Mouse (Mus musculus) ovary, postnatal 10 days (tissue): ENCODE results near the gene Tbkbp1.

Experiments
- DNase-seq: peaks from one replicate; pipeline ENCODE4 v3.0.0; 2022; ENCODE audit warnings: low spot score

Gene Tbkbp1

GRCm38 (mm10) chr11:97127470-97128223 is 23.6 kb downstream of the Tbkbp1 start:
- no peak for DNase-seq

GRCm38 (mm10) chr11:97126645-97127468 is 24.4 kb downstream of the Tbkbp1 start:
- DNase-seq, result no peak

GRCm38 (mm10) chr11:97124266-97125036 is 26.8 kb downstream of the Tbkbp1 start:
- no peak for DNase-seq

- DNase-seq, result no peak
These were observed 27.9 kb downstream of the Tbkbp1 start for GRCm38 (mm10) chr11:97123282-97123890.

- DNase-seq, result no peak
These were observed 30.7 kb downstream of the Tbkbp1 start for GRCm38 (mm10) chr11:97120641-97121040.

- no peak for DNase-seq
These were observed 31.1 kb downstream of the Tbkbp1 start for GRCm38 (mm10) chr11:97120221-97120620.

GRCm38 (mm10) chr11:97115797-97116196 is 35.5 kb downstream of the Tbkbp1 start:
- DNase-seq, result no peak

- no peak for DNase-seq
These were observed 36.4 kb downstream of the Tbkbp1 start, which contains the start of gene Tbx21 for GRCm38 (mm10) chr11:97114671-97115601. Gene Tbx21 (minus strand): TSS chr11:97115331.

GRCm38 (mm10) chr11:97112519-97113125 is 38.7 kb downstream of the Tbkbp1 start:
- no peak for DNase-seq

- no peak for DNase-seq
These were observed 42.3 kb downstream of the Tbkbp1 start for GRCm38 (mm10) chr11:97108976-97109375.

- no peak for DNase-seq
These were observed 47.2 kb downstream of the Tbkbp1 start for GRCm38 (mm10) chr11:97104091-97104483.

GRCm38 (mm10) chr11:97103163-97104090 is 47.9 kb downstream of the Tbkbp1 start:
- no peak for DNase-seq

- no peak for DNase-seq
These were observed 49.6 kb downstream of the Tbkbp1 start for GRCm38 (mm10) chr11:97101722-97102121.

GRCm38 (mm10) chr11:97098791-97099190 is 52.5 kb downstream of the Tbkbp1 start:
- no peak for DNase-seq

GRCm38 (mm10) chr11:97094600-97094999 is 56.7 kb downstream of the Tbkbp1 start:
- no peak for DNase-seq

GRCm38 (mm10) chr11:97086365-97086764 is 64.9 kb downstream of the Tbkbp1 start:
- DNase-seq, result no peak
